Mouse (Mus musculus): ENCODE measurements around the gene Wdr93. TPM values are rescaled to one million over a fixed set of nuclear protein-coding genes. Genes with fewer than 3 reads are reported as not detected.

Gene Wdr93
- total and polyA plus RNA-seq, 3 experiments: 0.75 to 1.3 (median 1.2) TPM

DNA sequence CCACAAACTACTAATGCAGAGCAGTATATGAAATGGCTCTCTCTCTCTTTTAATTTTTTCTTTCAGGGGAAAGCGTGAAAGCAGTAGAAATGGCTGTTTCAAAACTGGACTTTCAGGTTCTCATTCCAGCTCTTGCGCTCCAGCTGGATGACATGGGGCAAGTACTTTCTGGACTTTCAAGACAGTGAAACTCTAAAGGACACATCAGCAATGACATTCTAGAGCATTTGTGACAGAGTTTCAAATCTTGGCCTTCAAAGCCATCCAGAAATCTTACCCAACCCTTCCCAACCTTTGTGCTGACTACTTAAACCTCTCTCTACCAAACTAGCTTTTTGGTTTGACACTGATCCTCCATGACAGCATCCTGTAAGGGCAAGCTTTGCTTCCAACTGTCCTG lies 4.0 kb upstream of the Wdr93 start:
- no peak overlapping the region for H3K4me3 ChIP-seq (replicated peaks in 1 of 3; ENCODE audit: low read depth in 2 of 3, low read length in 2 of 3, poor library complexity in 1 of 3)
- H3K27ac ChIP-seq (ENCODE audit: insufficient read depth, low read depth): no peak overlapping the region
- H3K36me3 ChIP-seq (replicated peaks in 1 of 2; ENCODE audit: control insufficient read depth in 1 of 2, insufficient read depth in 1 of 2, low read length in 1 of 2): peaks cover 12 to 50% of the 10 kb centered on the region in 2 experiments
- dilution Hi-C loops (cut with MboI; ENCODE audit: extremely low pct_ligation_motif_present, extremely low pct_unique_long_range_greater_than_20kb, low sequenced_read_pairs): no loop called here
- no peaks in the 10 kb centered on the region for H3K79me2 ChIP-seq (replicated peaks; ENCODE audit: control insufficient read depth, extremely low read depth, insufficient read depth, poor library complexity, severe bottlenecking)
- TF ChIP-seq ZC3H11A (IDR thresholded peaks at IDR 0.05; ENCODE audit: low read depth, low read length): no peak
- no peak for TF ChIP-seq SMC3 (IDR thresholded peaks at IDR 0.05; ENCODE audit: low read depth, low read length)
- TF ChIP-seq USF1 (IDR thresholded peaks at IDR 0.05; ENCODE audit: low read depth, low read length): no peak
- no peak for TF ChIP-seq ZKSCAN1 (IDR thresholded peaks at IDR 0.05; ENCODE audit: borderline replicate concordance, low read depth, low read length)
- no peak for TF ChIP-seq CHD1 (IDR thresholded peaks at IDR 0.05; ENCODE audit: low read depth, low read length)
- no peak for TF ChIP-seq JUN (IDR thresholded peaks at IDR 0.05; ENCODE audit: insufficient read depth, low read depth, low read length)
- no peak for TF ChIP-seq CTCF (conservative IDR thresholded peaks at IDR 0.05 in 1 of 2, IDR thresholded peaks at IDR 0.05 in 1 of 2; ENCODE audit: low read depth in 2 of 2, low read length in 2 of 2)
- TF ChIP-seq MEF2A (IDR thresholded peaks at IDR 0.05; ENCODE audit: borderline replicate concordance, low read depth, low read length): no peak
- H3K4me2 ChIP-seq (ENCODE audit: insufficient read depth, low read depth, poor library complexity, severe bottlenecking): no peak overlapping the region
- H3K4me1 ChIP-seq (ENCODE audit: control insufficient read depth in 1 of 2, insufficient read depth in 2 of 2): peaks cover 0 to 5% of the 10 kb centered on the region in 2 experiments; a peak in 2 of 4 replicates
- H3K9ac ChIP-seq (ENCODE audit: insufficient read depth, low read depth): no peak overlapping the region
- in situ Hi-C loops (cut with MboI; ENCODE audit: low pct_ligation_motif_present, low pct_unique_long_range_greater_than_20kb, low sequenced_read_pairs): no loop called here
- DNase-seq (ENCODE audit: extremely low read depth): no peak
- no peaks in the 10 kb centered on the region for H3K27me3 ChIP-seq (replicated peaks)
- H3K9me3 ChIP-seq (replicated peaks; ENCODE audit: low read length): no peaks in the 10 kb centered on the region

DNA sequence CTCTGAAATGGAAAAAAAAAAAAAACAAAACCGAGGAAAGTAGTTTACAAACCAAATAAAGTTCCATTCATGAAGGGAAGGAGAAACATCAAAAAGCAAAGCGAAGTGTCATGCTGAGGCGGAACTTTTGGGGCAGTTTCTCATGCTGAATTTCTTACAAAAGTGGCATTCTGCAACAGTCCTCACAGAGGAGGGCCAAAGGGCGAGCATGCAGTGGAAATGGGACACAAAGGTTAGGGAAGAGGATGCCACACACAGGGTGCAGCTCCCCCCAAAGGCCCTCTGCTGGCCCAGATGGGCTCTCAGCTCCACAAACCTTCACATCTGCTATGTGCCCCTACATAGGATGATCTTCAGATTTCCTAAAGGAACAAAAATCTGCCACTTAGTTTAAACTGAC lies 2.7 kb upstream of the Wdr93 start:
- no peak for TF ChIP-seq BHLHE40 (IDR thresholded peaks at IDR 0.05; ENCODE audit: low read depth, low read length)
- TF ChIP-seq ZKSCAN1 (IDR thresholded peaks at IDR 0.05; ENCODE audit: borderline replicate concordance, low read depth, low read length): no peak
- TF ChIP-seq NELFE (IDR thresholded peaks at IDR 0.05; ENCODE audit: low read depth, low read length): no peak
- no peak for TF ChIP-seq JUN (IDR thresholded peaks at IDR 0.05; ENCODE audit: insufficient read depth, low read depth, low read length)
- no peak for TF ChIP-seq GABPA (IDR thresholded peaks at IDR 0.05; ENCODE audit: insufficient replicate concordance, low read depth, low read length)
- TF ChIP-seq JUND (conservative IDR thresholded peaks at IDR 0.05; ENCODE audit: low read depth, low read length): no peak
- H3K27ac ChIP-seq (ENCODE audit: insufficient read depth, low read depth): no peak overlapping the region
- DNase-seq (ENCODE audit: extremely low read depth): no peak
- in situ Hi-C loops (cut with MboI; ENCODE audit: low pct_ligation_motif_present, low pct_unique_long_range_greater_than_20kb, low sequenced_read_pairs) (no loop called here), dilution Hi-C loops (cut with MboI; ENCODE audit: extremely low pct_ligation_motif_present, extremely low pct_unique_long_range_greater_than_20kb, low sequenced_read_pairs) (no loop called here)
- peaks cover 0 to 5% of the 10 kb centered on the region in 2 experiments; a peak in 2 of 4 replicates for H3K4me1 ChIP-seq (ENCODE audit: control insufficient read depth in 1 of 2, insufficient read depth in 2 of 2)
- no peak overlapping the region for H3K4me2 ChIP-seq (ENCODE audit: insufficient read depth, low read depth, poor library complexity, severe bottlenecking)
- no peaks in the 10 kb centered on the region for H3K27me3 ChIP-seq (replicated peaks)
- H3K9me3 ChIP-seq (replicated peaks; ENCODE audit: low read length): no peaks in the 10 kb centered on the region
- peaks cover 12 to 41% of the 10 kb centered on the region in 2 experiments for H3K36me3 ChIP-seq (replicated peaks in 1 of 2; ENCODE audit: control insufficient read depth in 1 of 2, insufficient read depth in 1 of 2, low read length in 1 of 2)
- no peak overlapping the region for H3K4me3 ChIP-seq (replicated peaks in 1 of 3; ENCODE audit: low read depth in 2 of 3, low read length in 2 of 3, poor library complexity in 1 of 3)
- no peak overlapping the region for H3K9ac ChIP-seq (ENCODE audit: insufficient read depth, low read depth)
- no peaks in the 10 kb centered on the region for H3K79me2 ChIP-seq (replicated peaks; ENCODE audit: control insufficient read depth, extremely low read depth, insufficient read depth, poor library complexity, severe bottlenecking)

GRCm38 (mm10) chr7:79742277-79742658 lies 695 bp upstream of the Wdr93 start:
- peaks cover 9 to 24% of the 10 kb centered on the region in 2 experiments for H3K36me3 ChIP-seq (replicated peaks in 1 of 2; ENCODE audit: control insufficient read depth in 1 of 2, insufficient read depth in 1 of 2, low read length in 1 of 2)
- dilution Hi-C loops (cut with MboI; ENCODE audit: extremely low pct_ligation_motif_present, extremely low pct_unique_long_range_greater_than_20kb, low sequenced_read_pairs) (no loop called here), in situ Hi-C loops (cut with MboI; ENCODE audit: low pct_ligation_motif_present, low pct_unique_long_range_greater_than_20kb, low sequenced_read_pairs) (no loop called here)
- DNase-seq (ENCODE audit: extremely low read depth): no peak
- no peak for TF ChIP-seq MAFK (IDR thresholded peaks at IDR 0.05; ENCODE audit: insufficient replicate concordance, low read length)
- TF ChIP-seq CTCF (conservative IDR thresholded peaks at IDR 0.05 in 1 of 2, IDR thresholded peaks at IDR 0.05 in 1 of 2; ENCODE audit: low read depth in 2 of 2, low read length in 2 of 2): no peak
- TF ChIP-seq MAZ (IDR thresholded peaks at IDR 0.05; ENCODE audit: low read depth, low read length): no peak
- TF ChIP-seq RCOR1 (conservative IDR thresholded peaks at IDR 0.05; ENCODE audit: low read depth, low read length): no peak
- TF ChIP-seq MEF2A (IDR thresholded peaks at IDR 0.05; ENCODE audit: borderline replicate concordance, low read depth, low read length): no peak
- TF ChIP-seq ELF1 (IDR thresholded peaks at IDR 0.05; ENCODE audit: low read depth, low read length): no peak
- TF ChIP-seq CHD1 (IDR thresholded peaks at IDR 0.05; ENCODE audit: low read depth, low read length): no peak
- no peak for TF ChIP-seq E2F4 (IDR thresholded peaks at IDR 0.05; ENCODE audit: insufficient replicate concordance, low read depth, low read length)
- no peak for TF ChIP-seq TCF12 (IDR thresholded peaks at IDR 0.05; ENCODE audit: low read depth, low read length)
- TF ChIP-seq MAX (IDR thresholded peaks at IDR 0.05; ENCODE audit: low read length): no peak
- no peak for TF ChIP-seq USF2 (conservative IDR thresholded peaks at IDR 0.05; ENCODE audit: low read depth, low read length)
- no peaks in the 10 kb centered on the region for H3K27me3 ChIP-seq (replicated peaks)
- peak overlapping the region; percentile 67 to 85 (median 84) for H3K4me3 ChIP-seq (replicated peaks in 1 of 3; ENCODE audit: low read depth in 2 of 3, low read length in 2 of 3, poor library complexity in 1 of 3)
- peaks cover 0 to 5% of the 10 kb centered on the region in 2 experiments; a peak in 2 of 4 replicates for H3K4me1 ChIP-seq (ENCODE audit: control insufficient read depth in 1 of 2, insufficient read depth in 2 of 2)
- H3K9me3 ChIP-seq (replicated peaks; ENCODE audit: low read length): no peaks in the 10 kb centered on the region
- H3K4me2 ChIP-seq (ENCODE audit: insufficient read depth, low read depth, poor library complexity, severe bottlenecking): peak overlapping the region; percentile 91
- peak overlapping the region; percentile 75 for H3K9ac ChIP-seq (ENCODE audit: insufficient read depth, low read depth)
- H3K79me2 ChIP-seq (replicated peaks; ENCODE audit: control insufficient read depth, extremely low read depth, insufficient read depth, poor library complexity, severe bottlenecking): no peaks in the 10 kb centered on the region
- no peak overlapping the region for H3K27ac ChIP-seq (ENCODE audit: insufficient read depth, low read depth)
